Mouse (Mus musculus) C2C12 (cell line): ENCODE results near the gene Gm14180. TPM values are rescaled to one million over a fixed set of nuclear protein-coding genes. Genes with fewer than 3 reads are reported as not detected.
"Not testable (repeated sequence)": the region's sequence is repeated elsewhere in the genome, so short reads cannot be mapped to it uniquely, and the experiment has no call there.

ENCODE experiments used
- H3K27me3 ChIP-seq: one replicate; pipeline ENCODE4 v1.6.1; 2011; ENCODE audit not compliant: control insufficient read depth, insufficient read depth, insufficient read length
- H3K36me3 ChIP-seq: one replicate; pipeline ENCODE4 v1.6.1; 2011; ENCODE audit not compliant: control insufficient read depth, insufficient read depth
- H3K4me3 ChIP-seq: one replicate; pipeline ENCODE4 v1.5.1; 2011; ENCODE audit warnings: mild to moderate bottlenecking, control low read depth; ENCODE audit not compliant: poor library complexity, insufficient read depth, severe bottlenecking
- H3K79me2 ChIP-seq: one replicate; pipeline ENCODE4 v1.6.1; 2011; ENCODE audit not compliant: control insufficient read depth, insufficient read depth
- H3K79me3 ChIP-seq: one replicate; pipeline ENCODE4 v1.6.1; 2011; ENCODE audit warnings: low read depth, control low read depth
- H3ac ChIP-seq: one replicate; pipeline ENCODE3; 2011; ENCODE audit warnings: low read depth; ENCODE audit not compliant: control insufficient read depth, insufficient read length
- CEBPB ChIP-seq: IDR thresholded peaks from one replicate; pipeline ENCODE4 v1.6.1; 2011; ENCODE audit warnings: low read depth, mild to moderate bottlenecking, control low read depth, moderate library complexity
- CTCF ChIP-seq: IDR thresholded peaks from one replicate; pipeline ENCODE4 v1.5.1; 2011; ENCODE audit not compliant: control insufficient read depth, insufficient read depth, insufficient read length
- FOSL1 ChIP-seq: IDR thresholded peaks from one replicate; pipeline ENCODE4 v1.8.0; 2011; ENCODE audit warnings: mild to moderate bottlenecking, low read length; ENCODE audit not compliant: poor library complexity, insufficient read depth, severe bottlenecking
- MAX ChIP-seq: IDR thresholded peaks from one replicate; pipeline ENCODE4 v1.6.1; 2011; ENCODE audit warnings: mild to moderate bottlenecking, control low read depth
- MYOD1 ChIP-seq: IDR thresholded peaks from one replicate; pipeline ENCODE4 v1.6.1; 2011; ENCODE audit warnings: low read depth; ENCODE audit not compliant: control insufficient read depth, insufficient read length
- MYOG ChIP-seq: IDR thresholded peaks from one replicate; pipeline ENCODE4 v1.6.1; 2011; ENCODE audit not compliant: control insufficient read depth, insufficient read length; ENCODE audit errors: extremely low read depth
- USF1 ChIP-seq: IDR thresholded peaks from one replicate; pipeline ENCODE4 v1.6.1; 2011; ENCODE audit warnings: low read depth, mild to moderate bottlenecking, control low read depth, moderate library complexity
- polyA plus RNA-seq: library from polyadenylated mRNA; unstranded; fragments of >200 nt; fragmentation: generic; extraction: Trizol; gene quantifications from one replicate; pipeline ENCODE4 v1.2.1, GENCODE M21; 2012; ENCODE audit warnings: missing spikeins

Gene Gm14180
- polyA plus RNA-seq, 1 experiment: not detected

- no peak overlapping the region for H3K4me3 ChIP-seq
- TF ChIP-seq CEBPB (no peak), USF1 (no peak), MYOG (no peak), MYOD1 (no peak), FOSL1 (no peak), CTCF (no peak), MAX (no peak)
- no peaks in the 10 kb centered on the region for H3K27me3 ChIP-seq
- H3K36me3 ChIP-seq: no peaks in the 10 kb centered on the region
- H3ac ChIP-seq: no peak overlapping the region
- H3K79me3 ChIP-seq: no peaks in the 10 kb centered on the region
- no peaks in the 10 kb centered on the region for H3K79me2 ChIP-seq
Observed at GRCm38 (mm10) chr11:99724061-99724460, 10.0 kb downstream of the Gm14180 start.

- H3K36me3 ChIP-seq: no peaks in the 10 kb centered on the region
- no peaks in the 10 kb centered on the region for H3K79me3 ChIP-seq
- H3K4me3 ChIP-seq: no peak overlapping the region
- H3K79me2 ChIP-seq: no peaks in the 10 kb centered on the region
- no peaks in the 10 kb centered on the region for H3K27me3 ChIP-seq
- no peak for TF ChIP-seq USF1
- H3ac ChIP-seq: no peak overlapping the region
Observed at GRCm38 (mm10) chr11:99718759-99719158, 15.3 kb downstream of the Gm14180 start.

DNA sequence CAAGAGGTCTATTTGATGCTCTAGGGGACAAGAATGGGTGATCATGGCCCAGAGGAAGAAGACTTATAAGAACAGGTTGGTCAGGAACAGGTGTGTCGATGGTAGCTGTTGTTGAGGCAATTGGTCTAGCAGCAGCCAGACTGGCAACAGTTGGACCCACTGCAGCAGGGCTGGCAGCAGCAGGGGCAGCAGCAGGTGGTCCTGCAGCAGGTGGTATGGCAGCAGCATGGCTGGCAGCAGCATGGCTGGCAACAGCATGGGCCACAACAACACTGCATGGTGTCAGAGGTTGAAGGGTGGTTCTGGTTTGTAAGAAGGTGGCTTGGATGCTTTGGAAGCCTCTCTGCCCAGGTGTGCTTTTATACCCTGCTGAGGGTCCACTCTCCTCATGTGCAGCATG, 43.6 kb downstream of the Gm14180 start, which contains the start of gene Gm14190:
TSS of gene Gm14190 (minus strand) at position 278 of the 400 bp plus-strand sequence.
- Histone ChIP-seq H3ac (no peak within 1 kb of the TSS), H3K27me3 (peaks cover 3% of the 10 kb centered on the region), H3K4me3 (no peak within 1 kb of the TSS), H3K79me2 (no peaks in the 10 kb centered on the region), H3K79me3 (no peaks in the 10 kb centered on the region), H3K36me3 (no peaks in the 10 kb centered on the region)
- TF ChIP-seq MYOD1 (no peak), CTCF (no peak), CEBPB (no peak), USF1 (no peak), MYOG (no peak), FOSL1 (no peak), MAX (no peak)

- H3ac ChIP-seq, H3K27me3 ChIP-seq, H3K79me2 ChIP-seq, H3K4me3 ChIP-seq, H3K79me3 ChIP-seq, H3K36me3 ChIP-seq: not testable (repeated sequence)
Observed at GRCm38 (mm10) chr11:99685235-99685634, 48.9 kb downstream of the Gm14180 start.

Other genes starting within 250 kb of the Gm14180 start
- not detected for gene Krt23, start 241.2 kb downstream of the Gm14180 start, polyA plus RNA-seq
- not detected for gene Krt39, start 213.0 kb downstream of the Gm14180 start, polyA plus RNA-seq
- gene Krt40, start 191.1 kb downstream of the Gm14180 start, polyA plus RNA-seq: not detected
- gene Krtap3-3, start 183.4 kb downstream of the Gm14180 start, polyA plus RNA-seq: not detected
- gene Krtap3-2, start 177.4 kb downstream of the Gm14180 start, polyA plus RNA-seq: not detected
- gene Gm11939, start 174.8 kb downstream of the Gm14180 start, polyA plus RNA-seq: not detected
- not detected for gene Krtap3-1, start 167.7 kb downstream of the Gm14180 start, polyA plus RNA-seq
- gene Krtap1-5, start 153.3 kb downstream of the Gm14180 start, polyA plus RNA-seq: 0.04 TPM
- not detected for gene Krtap1-4, start 150.6 kb downstream of the Gm14180 start, polyA plus RNA-seq
- not detected for gene Krtap1-3, start 143.0 kb downstream of the Gm14180 start, polyA plus RNA-seq
- gene Krtap9-3, start 136.2 kb downstream of the Gm14180 start, polyA plus RNA-seq: not detected
- not detected for gene Gm11938, start 131.0 kb downstream of the Gm14180 start, polyA plus RNA-seq
- not detected for gene Gm11937, start 124.1 kb downstream of the Gm14180 start, polyA plus RNA-seq
- gene Krtap2-4, start 119.4 kb downstream of the Gm14180 start, polyA plus RNA-seq: not detected
- gene Gm11562, start 113.9 kb downstream of the Gm14180 start, polyA plus RNA-seq: not detected
- gene Krtap4-1, start 106.1 kb downstream of the Gm14180 start, polyA plus RNA-seq: not detected
- gene Krtap4-2, start 99.2 kb downstream of the Gm14180 start, polyA plus RNA-seq: not detected
- not detected for gene Krtap4-7, start 90.2 kb downstream of the Gm14180 start, polyA plus RNA-seq
- not detected for gene Gm11555, start 84.1 kb downstream of the Gm14180 start, polyA plus RNA-seq
- gene Gm11563, start 75.3 kb downstream of the Gm14180 start, polyA plus RNA-seq: not detected
- not detected for gene Krtap4-6, start 68.3 kb downstream of the Gm14180 start, polyA plus RNA-seq
- not detected for gene Gm14190, start 43.5 kb downstream of the Gm14180 start, polyA plus RNA-seq
- gene Gm11595, start 38.6 kb upstream of the Gm14180 start, polyA plus RNA-seq: not detected
- not detected for gene Krtap4-8, start 46.4 kb upstream of the Gm14180 start, polyA plus RNA-seq
- not detected for gene Krtap4-9, start 50.9 kb upstream of the Gm14180 start, polyA plus RNA-seq
- gene Gm11596, start 59.2 kb upstream of the Gm14180 start, polyA plus RNA-seq: not detected
- not detected for gene Gm11569, start 64.6 kb upstream of the Gm14180 start, polyA plus RNA-seq
- gene Gm11554, start 70.2 kb upstream of the Gm14180 start, polyA plus RNA-seq: not detected
- not detected for gene Krtap4-13, start 75.6 kb upstream of the Gm14180 start, polyA plus RNA-seq
- not detected for gene Gm11564, start 81.4 kb upstream of the Gm14180 start, polyA plus RNA-seq
- not detected for gene 2300003K06Rik, start 103.8 kb upstream of the Gm14180 start, polyA plus RNA-seq
- not detected for gene Krtap4-16, start 117.3 kb upstream of the Gm14180 start, polyA plus RNA-seq
- not detected for gene Gm11568, start 123.6 kb upstream of the Gm14180 start, polyA plus RNA-seq
- gene Gm11559, start 130.2 kb upstream of the Gm14180 start, polyA plus RNA-seq: not detected
- gene Krtap9-1, start 139.1 kb upstream of the Gm14180 start, polyA plus RNA-seq: not detected
- gene Gm11567, start 144.9 kb upstream of the Gm14180 start, polyA plus RNA-seq: not detected
- not detected for gene Krtap31-1, start 173.6 kb upstream of the Gm14180 start, polyA plus RNA-seq
- gene Gm11565, start 180.5 kb upstream of the Gm14180 start, polyA plus RNA-seq: not detected
- gene Krtap31-2, start 202.0 kb upstream of the Gm14180 start, polyA plus RNA-seq: not detected
- gene Krtap9-5, start 214.2 kb upstream of the Gm14180 start, polyA plus RNA-seq: not detected
- not detected for gene Krtap29-1, start 244.8 kb upstream of the Gm14180 start, polyA plus RNA-seq